ENCODE assay signal across 25 mouse cellular contexts in the genomic region with DNA sequence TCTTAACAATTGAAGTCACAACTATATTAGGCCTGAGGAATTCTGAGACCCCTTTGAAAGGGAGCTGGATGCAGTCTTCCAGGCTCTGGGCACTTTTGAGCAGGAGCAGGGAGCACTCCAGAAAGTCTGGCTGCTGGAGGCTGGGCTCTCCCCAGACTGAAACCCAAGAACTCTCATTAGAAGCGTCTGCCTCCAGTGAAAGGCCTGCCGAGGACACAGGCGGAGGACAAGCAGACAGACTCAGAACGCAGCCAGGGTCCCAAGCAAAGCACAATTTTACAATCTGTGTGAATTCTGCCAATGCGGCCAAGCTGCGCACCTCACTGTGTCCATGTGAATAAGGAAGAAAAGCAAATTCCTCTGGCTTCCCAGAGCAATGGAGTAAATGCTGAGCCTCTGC.
DNase-seq lines count a peak whose midpoint lies in the region; ATAC-seq and TF ChIP-seq lines count a peak whose summit lies in the region.
"Had no signal": no experiment of that assay in that cellular context is flagged by ENCODE, and none has a peak within 500 bp of the region (broad histone marks: within the 10 kb centered on the region; RNA-seq: fewer than 3 reads in every experiment).

No protein-coding gene starts in this region.

- 55% methylated on average over 6 of the region's 6 CpGs for WGBS in intestine, embryonic 16.5 days
- 66% methylated on average over 6 of the region's 6 CpGs for WGBS in intestine, postnatal 0 days
- 42% methylated on average over 6 of the region's 6 CpGs for WGBS in embryonic facial prominence, embryonic 11.5 days
- WGBS in heart, adult 2 months, result 65% methylated on average over 6 of the region's 6 CpGs

- no peak overlapping the region for H3K9ac ChIP-seq in intestine, embryonic 16.5 days (ENCODE audit: low read depth, low read length)
- H3K9ac ChIP-seq in intestine, postnatal 0 days (ENCODE audit: low read depth, low read length), result no peak overlapping the region
- H3K9ac ChIP-seq in embryonic facial prominence, embryonic 11.5 days (replicated peaks; ENCODE audit: low read length), result no peak overlapping the region
- no peak overlapping the region for H3K9ac ChIP-seq in heart, adult 2 months (ENCODE audit: low read depth, low read length)
- H3K9ac ChIP-seq: embryonic facial prominence, embryonic 15.5 days; heart, embryonic 12.5 days; hindbrain, embryonic 14.5 days; intestine, embryonic 15.5 days; kidney, embryonic 15.5 days; liver, postnatal 0 days; midbrain, embryonic 15.5 days; neural tube, embryonic 15.5 days had no signal

- no peaks in the 10 kb centered on the region for H3K79me2 ChIP-seq in heart, adult 2 months (replicated peaks; ENCODE audit: control insufficient read depth, insufficient read depth, low read length)

- no peaks in the 10 kb centered on the region for H3K36me3 ChIP-seq in intestine, embryonic 16.5 days (ENCODE audit: control insufficient read depth, insufficient read depth, low read length)
- H3K36me3 ChIP-seq in intestine, postnatal 0 days (ENCODE audit: control insufficient read depth, insufficient read depth), result no peaks in the 10 kb centered on the region
- H3K36me3 ChIP-seq in embryonic facial prominence, embryonic 11.5 days (replicated peaks; ENCODE audit: control insufficient read depth, insufficient read depth, low read depth, low read length), result no peaks in the 10 kb centered on the region
- peaks cover 4% of the 10 kb centered on the region; the same call in 1 of the 2 replicates for H3K36me3 ChIP-seq in heart, adult 2 months (ENCODE audit: control insufficient read depth, insufficient read depth, low read length)
- H3K36me3 ChIP-seq: embryonic facial prominence, embryonic 15.5 days; intestine, embryonic 15.5 days; kidney, embryonic 15.5 days; midbrain, embryonic 15.5 days; neural tube, embryonic 15.5 days had no signal

- H3K27ac ChIP-seq in intestine, embryonic 16.5 days (ENCODE audit: low read length), result 0 out of 2 replicates have a peak overlapping the region, but pooled peaks have one; percentile 2
- H3K27ac ChIP-seq in intestine, postnatal 0 days (ENCODE audit: low read depth, low read length), result no peak overlapping the region
- 0 out of 2 replicates have a peak overlapping the region, but pooled peaks have one; percentile 30 for H3K27ac ChIP-seq in embryonic facial prominence, embryonic 11.5 days (replicated peaks; ENCODE audit: low read depth, low read length)
- no peak overlapping the region for H3K27ac ChIP-seq in heart, adult 2 months
- H3K27ac ChIP-seq: embryonic facial prominence, embryonic 15.5 days; hindbrain, embryonic 14.5 days; intestine, embryonic 15.5 days; kidney, embryonic 15.5 days; midbrain, embryonic 15.5 days; neural tube, embryonic 15.5 days had no signal

- no peak overlapping the region for H3K4me2 ChIP-seq in intestine, embryonic 16.5 days (ENCODE audit: low read depth, low read length)
- H3K4me2 ChIP-seq in intestine, postnatal 0 days (replicated peaks; ENCODE audit: low read depth), result no peak overlapping the region
- H3K4me2 ChIP-seq in embryonic facial prominence, embryonic 11.5 days (ENCODE audit: low read depth, low read length), result no peak overlapping the region
- H3K4me2 ChIP-seq: embryonic facial prominence, embryonic 15.5 days; heart, embryonic 12.5 days; hindbrain, embryonic 14.5 days; intestine, embryonic 15.5 days; kidney, embryonic 15.5 days; midbrain, embryonic 15.5 days; neural tube, embryonic 15.5 days had no signal

- no peaks in the 10 kb centered on the region for H3K27me3 ChIP-seq in intestine, embryonic 16.5 days (replicated peaks; ENCODE audit: control insufficient read depth, insufficient read depth, low read length)
- H3K27me3 ChIP-seq in intestine, postnatal 0 days (replicated peaks; ENCODE audit: control insufficient read depth, insufficient read depth, low read length), result no peaks in the 10 kb centered on the region
- no peaks in the 10 kb centered on the region for H3K27me3 ChIP-seq in embryonic facial prominence, embryonic 11.5 days (ENCODE audit: control insufficient read depth, insufficient read depth, low read length)
- H3K27me3 ChIP-seq in heart, adult 2 months (ENCODE audit: control insufficient read depth, insufficient read depth, low read length), result no peaks in the 10 kb centered on the region
- H3K27me3 ChIP-seq: embryonic facial prominence, embryonic 15.5 days; heart, embryonic 12.5 days; intestine, embryonic 15.5 days; kidney, embryonic 15.5 days; midbrain, embryonic 15.5 days; neural tube, embryonic 15.5 days had no signal

- intact Hi-C loops in heart, adult 2 months (cut with DNase I), result no loop called here

- DNase-seq in embryo, embryonic 11 days, result peak; percentile 28
- no peak for DNase-seq in embryo, embryonic 10 days (ENCODE audit: low spot score)
- DNase-seq in embryonic facial prominence, embryonic 11.5 days (ENCODE audit: low spot score), result peak; percentile 59
- DNase-seq in gastrocnemius, postnatal 25 days, result peak; percentile 65
- DNase-seq in lung, postnatal 25 days (ENCODE audit: low spot score), result no peak
- DNase-seq in heart, adult 2 months, result no peak
- DNase-seq: adrenal gland, postnatal 36 days; B cell, adult 2 months; cerebellum, adult 8-10 months; heart, postnatal 14 days; kidney, postnatal 4 days; liver, postnatal 0 days; lung, postnatal 10 days; right cerebral cortex, postnatal 14 days; thymus, postnatal 14 days had no signal

- 0 out of 2 replicates have a peak, but pooled peaks cover 2% of the 10 kb centered on the region for H3K4me1 ChIP-seq in intestine, embryonic 16.5 days (ENCODE audit: control insufficient read depth, insufficient read depth, low read length)
- no peaks in the 10 kb centered on the region for H3K4me1 ChIP-seq in intestine, postnatal 0 days (replicated peaks; ENCODE audit: control insufficient read depth, insufficient read depth, low read length)
- H3K4me1 ChIP-seq in embryonic facial prominence, embryonic 11.5 days (ENCODE audit: control insufficient read depth, insufficient read depth, low read length), result no peaks in the 10 kb centered on the region; the same call in 1 of the 2 replicates
- H3K4me1 ChIP-seq in heart, adult 2 months (ENCODE audit: control insufficient read depth, insufficient read depth, low read length), result peaks cover 10% of the 10 kb centered on the region
- H3K4me1 ChIP-seq: intestine, embryonic 15.5 days; midbrain, embryonic 15.5 days; neural tube, embryonic 15.5 days had no signal

- H3K4me3 ChIP-seq in intestine, embryonic 16.5 days (ENCODE audit: low read length), result no peak overlapping the region
- no peak overlapping the region for H3K4me3 ChIP-seq in intestine, postnatal 0 days (ENCODE audit: low read depth, low read length)
- H3K4me3 ChIP-seq in embryonic facial prominence, embryonic 11.5 days (ENCODE audit: low read depth, low read length), result no peak overlapping the region
- H3K4me3 ChIP-seq in heart, adult 2 months, result no peak overlapping the region
- H3K4me3 ChIP-seq: embryonic facial prominence, embryonic 15.5 days; heart, embryonic 12.5 days; intestine, embryonic 15.5 days; kidney, embryonic 15.5 days; megakaryocyte, embryonic 14.5 days; midbrain, embryonic 15.5 days; neural tube, embryonic 15.5 days had no signal

- no peak for TF ChIP-seq EP300 in heart, adult 2 months (IDR thresholded peaks at IDR 0.05; ENCODE audit: insufficient read depth, low read depth, low read length)

- H3K9me3 ChIP-seq in intestine, embryonic 16.5 days (ENCODE audit: control insufficient read depth, low read length), result no peaks in the 10 kb centered on the region
- no peaks in the 10 kb centered on the region for H3K9me3 ChIP-seq in intestine, postnatal 0 days (ENCODE audit: control insufficient read depth)
- H3K9me3 ChIP-seq in embryonic facial prominence, embryonic 11.5 days (replicated peaks; ENCODE audit: control insufficient read depth, low read length), result no peaks in the 10 kb centered on the region
- H3K9me3 ChIP-seq: embryonic facial prominence, embryonic 15.5 days; intestine, embryonic 15.5 days; kidney, embryonic 15.5 days; midbrain, embryonic 15.5 days; neural tube, embryonic 15.5 days had no signal

- TF ChIP-seq CTCF in intestine, postnatal 0 days (IDR thresholded peaks at IDR 0.05; ENCODE audit: low read depth), result no peak
- no peak for TF ChIP-seq CTCF in heart, adult 2 months (IDR thresholded peaks at IDR 0.05)

- ATAC-seq in intestine, embryonic 16.5 days, result no peak
- no peak for ATAC-seq in intestine, postnatal 0 days
- no peak for ATAC-seq in embryonic facial prominence, embryonic 11.5 days (replicated peaks; ENCODE audit: insufficient number of reproducible peaks, low FRiP score, low TSS enrichment, low read depth)
- ATAC-seq: intestine, embryonic 15.5 days; liver, postnatal 0 days; midbrain, embryonic 15.5 days had no signal

- TF ChIP-seq POLR2A in heart, adult 2 months (IDR thresholded peaks at IDR 0.05; ENCODE audit: insufficient read depth, low read depth, low read length), result no peak

Comparison
In these comparisons a context has a peak if more than half of its experiments do, and no peak if none do; other contexts are left out.
1. DNase-seq: peak in embryo, embryonic 11 days (single experiment), embryonic facial prominence, embryonic 11.5 days (single experiment) and gastrocnemius, postnatal 25 days (single experiment); none in embryo, embryonic 10 days (single experiment), lung, postnatal 25 days (single experiment) and heart, adult 2 months (0 of 2).
2. H3K27ac ChIP-seq: peak in intestine, embryonic 16.5 days (single experiment) and embryonic facial prominence, embryonic 11.5 days (single experiment); none in intestine, postnatal 0 days (single experiment) and heart, adult 2 months (single experiment).